Mouse (Mus musculus) heart, postnatal 36 days (tissue): ENCODE measurements around the gene Psme4. TPM values are rescaled to one million over a fixed set of nuclear protein-coding genes. Genes with fewer than 3 reads are reported as not detected.

ENCODE experiments used
- DNase-seq, 2 experiments: peaks; one replicate each; pipeline ENCODE4 v3.0.0; 2021 to 2022
- intact Hi-C: fragments of 180-260 bp; cut with DNase I; formaldehyde crosslinking; loops from one replicate; pipeline ENCODE4 v1.15.1; 2025
- total RNA-seq, 2 experiments: library from RNA; stranded (reverse); gene quantifications; 2 replicates each; pipeline ENCODE4 v1.2.3; 2021

Psme4 gene
- total RNA-seq, 2 experiments from 2014 or later = 215 to 267 TPM

- intact Hi-C loops = no loop called here
- DNase-seq = no peak
Measured at GRCm38 (mm10) chr11:30780893-30781292, 9.4 kb downstream of the Psme4 start.

- intact Hi-C loops = no loop called here
Measured at GRCm38 (mm10) chr11:30781612-30782011, 10.1 kb downstream of the Psme4 start.

GRCm38 (mm10) chr11:30785497-30785896 lies 14.0 kb downstream of the Psme4 start:
- no peak for DNase-seq
- intact Hi-C loops = no loop called here

More at GRCm38 (mm10) chr11:30781612-30782011, 10.1 kb downstream of the Psme4 start:
- DNase-seq = no peak

GRCm38 (mm10) chr11:30786230-30786983 lies 14.9 kb downstream of the Psme4 start:
- DNase-seq = no peak
- intact Hi-C loops = no loop called here

GRCm38 (mm10) chr11:30792680-30793079 lies 21.2 kb downstream of the Psme4 start:
- intact Hi-C loops = loop anchor here (10.0 kb wide), 1 partner anchor 698 kb away; no protein-coding TSS in a partner anchor
- no peak for DNase-seq

- intact Hi-C loops = loop anchor here (10.0 kb wide), 1 partner anchor 699 kb away; no protein-coding TSS in a partner anchor
- DNase-seq = no peak
Measured at GRCm38 (mm10) chr11:30793753-30794152, 22.2 kb downstream of the Psme4 start.

- intact Hi-C loops = loop anchor here (10.0 kb wide), 1 partner anchor 702 kb away; no protein-coding TSS in a partner anchor
- DNase-seq = no peak
Measured at GRCm38 (mm10) chr11:30797236-30797635, 25.7 kb downstream of the Psme4 start.

GRCm38 (mm10) chr11:30799496-30799895 lies 28.0 kb downstream of the Psme4 start:
- intact Hi-C loops = loop anchor here (1.0 to 10.0 kb wide), 3 partner anchors 27 to 705 kb away; no protein-coding TSS in a partner anchor
- DNase-seq = peak; percentile 39 to 54

- intact Hi-C loops = no loop called here
Measured at GRCm38 (mm10) chr11:30800091-30800490, 28.6 kb downstream of the Psme4 start.

GRCm38 (mm10) chr11:30802421-30802820 lies 30.9 kb downstream of the Psme4 start:
- intact Hi-C loops = no loop called here
- DNase-seq = no peak

More at GRCm38 (mm10) chr11:30800091-30800490, 28.6 kb downstream of the Psme4 start:
- DNase-seq = no peak

- intact Hi-C loops = loop anchor here (10.0 kb wide), 1 partner anchor 706 kb away; no protein-coding TSS in a partner anchor
- DNase-seq = no peak
Measured at GRCm38 (mm10) chr11:30821116-30821515, 49.6 kb downstream of the Psme4 start.

- DNase-seq = no peak
- intact Hi-C loops = no loop called here
Measured at GRCm38 (mm10) chr11:30838793-30839192, 67.3 kb downstream of the Psme4 start.

GRCm38 (mm10) chr11:30844355-30844754 lies 72.8 kb downstream of the Psme4 start:
- DNase-seq = no peak
- intact Hi-C loops = no loop called here

GRCm38 (mm10) chr11:30872425-30872824 lies 100.9 kb downstream of the Psme4 start:
- intact Hi-C loops = no loop called here
- DNase-seq = no peak

GRCm38 (mm10) chr11:30885171-30885871 lies 113.8 kb downstream of the Psme4 start, which contains the start of the genes Gpr75 and Asb3:
Gpr75 (plus strand) TSS chr11:30885358.
Asb3 (plus strand) TSS chr11:30885416.
- peak; percentile 42 to 46 for DNase-seq
- intact Hi-C loops = no loop called here

GRCm38 (mm10) chr11:30888153-30888552 lies 116.6 kb downstream of the Psme4 start:
- intact Hi-C loops = no loop called here
- no peak for DNase-seq

GRCm38 (mm10) chr11:30896201-30896600 lies 124.7 kb downstream of the Psme4 start:
- intact Hi-C loops = no loop called here
- no peak for DNase-seq

- intact Hi-C loops = no loop called here
- DNase-seq = no peak
Measured at GRCm38 (mm10) chr11:30899312-30899711, 127.8 kb downstream of the Psme4 start.

- intact Hi-C loops = no loop called here
- no peak for DNase-seq
Measured at GRCm38 (mm10) chr11:30912311-30912710, 140.8 kb downstream of the Psme4 start.

GRCm38 (mm10) chr11:30920641-30921040 lies 149.1 kb downstream of the Psme4 start:
- intact Hi-C loops = no loop called here
- no peak for DNase-seq

GRCm38 (mm10) chr11:30923283-30923682 lies 151.8 kb downstream of the Psme4 start:
- intact Hi-C loops = no loop called here
- DNase-seq = no peak
